Comparison of ENCODE assay signal across 9 mouse cellular contexts in the genomic region with DNA sequence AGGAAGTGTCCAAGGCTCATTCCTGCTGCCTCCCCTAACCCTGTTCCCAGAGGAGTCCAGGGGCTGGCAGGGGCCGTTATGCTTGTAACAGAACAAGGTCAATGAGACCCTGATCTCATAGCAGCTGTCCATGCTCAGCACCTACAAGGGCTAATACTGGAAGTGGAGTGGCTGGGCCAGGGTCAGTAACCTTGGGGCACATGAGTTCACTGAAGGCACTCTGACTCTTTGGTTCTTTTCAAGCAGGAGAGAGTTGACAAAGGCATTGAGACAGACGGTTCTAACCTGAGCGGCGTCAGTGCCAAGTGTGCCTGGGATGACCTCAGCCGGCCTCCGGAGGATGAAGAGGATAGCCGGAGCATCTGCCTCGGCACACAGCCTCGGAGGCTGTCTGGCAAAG. TPM values are rescaled to one million over a fixed set of nuclear protein-coding genes. Genes with fewer than 3 reads are reported as not detected.
DNase-seq lines count a peak whose midpoint lies in the region; ATAC-seq and TF ChIP-seq lines count a peak whose summit lies in the region.
"Had no signal": no experiment of that assay in that cellular context is flagged by ENCODE, and none has a peak within 500 bp of the region (broad histone marks: within the 10 kb centered on the region; RNA-seq: fewer than 3 reads in every experiment).

No protein-coding gene starts in this region.

- no peak for TF ChIP-seq CTCF in forebrain, postnatal 0 days (IDR thresholded peaks at IDR 0.05; ENCODE audit: low read depth)

- DNase-seq in forebrain, postnatal 0 days, result no peak
- DNase-seq in kidney, adult 11 months, result no peak
- no peak for DNase-seq in midbrain, embryonic 10.5 days (ENCODE audit: low spot score)
- DNase-seq in frontal cortex, adult 2 months (ENCODE audit: extremely low spot score in 1 of 2, low spot score in 1 of 2), result no peak
- DNase-seq: gastrocnemius, postnatal 25 days had no signal

- 0 out of 2 replicates have a peak, but pooled peaks have one; percentile 19 for ATAC-seq in forebrain, embryonic 13.5 days
- no peak for ATAC-seq in forebrain, postnatal 0 days
- ATAC-seq in kidney, embryonic 14.5 days (ENCODE audit: low FRiP score, low TSS enrichment), result no peak
- no peak for ATAC-seq in midbrain, embryonic 16.5 days
- ATAC-seq in neural tube, embryonic 15.5 days (ENCODE audit: low FRiP score), result no peak

- H3K27ac ChIP-seq in forebrain, embryonic 13.5 days, result no peak overlapping the region
- H3K27ac ChIP-seq in forebrain, postnatal 0 days (ENCODE audit: low read depth, low read length), result no peak overlapping the region
- H3K27ac ChIP-seq in kidney, embryonic 14.5 days (ENCODE audit: low read depth, low read length), result peak overlapping the region; percentile 96
- H3K27ac ChIP-seq in midbrain, embryonic 10.5 days (replicated peaks), result peak overlapping the region; percentile 65
- no peak overlapping the region for H3K27ac ChIP-seq in midbrain, embryonic 16.5 days (ENCODE audit: low read length)
- H3K27ac ChIP-seq in neural tube, embryonic 15.5 days (replicated peaks), result peak overlapping the region; percentile 19; the same call in 1 of the 2 replicates

- no peaks in the 10 kb centered on the region for H3K27me3 ChIP-seq in forebrain, embryonic 13.5 days
- no peaks in the 10 kb centered on the region for H3K27me3 ChIP-seq in forebrain, postnatal 0 days (ENCODE audit: insufficient read depth, low read length)
- no peaks in the 10 kb centered on the region for H3K27me3 ChIP-seq in kidney, embryonic 14.5 days (ENCODE audit: control insufficient read depth, insufficient read depth, low read length)
- no peaks in the 10 kb centered on the region for H3K27me3 ChIP-seq in midbrain, embryonic 10.5 days (ENCODE audit: low read depth, poor library complexity, severe bottlenecking)
- H3K27me3 ChIP-seq in midbrain, embryonic 16.5 days (ENCODE audit: control insufficient read depth, insufficient read depth, low read depth, low read length), result no peaks in the 10 kb centered on the region
- no peaks in the 10 kb centered on the region for H3K27me3 ChIP-seq in neural tube, embryonic 15.5 days (replicated peaks)

- no peak overlapping the region for H3K4me3 ChIP-seq in forebrain, embryonic 13.5 days
- H3K4me3 ChIP-seq in forebrain, postnatal 0 days (ENCODE audit: low read depth, low read length), result no peak overlapping the region
- H3K4me3 ChIP-seq in kidney, embryonic 14.5 days (ENCODE audit: low read length), result no peak overlapping the region
- H3K4me3 ChIP-seq in midbrain, embryonic 10.5 days, result no peak overlapping the region
- H3K4me3 ChIP-seq in midbrain, embryonic 16.5 days (ENCODE audit: low read depth, low read length), result no peak overlapping the region
- H3K4me3 ChIP-seq in neural tube, embryonic 15.5 days (replicated peaks), result no peak overlapping the region

- H3K9me3 ChIP-seq in forebrain, embryonic 13.5 days (replicated peaks), result no peaks in the 10 kb centered on the region
- no peaks in the 10 kb centered on the region for H3K9me3 ChIP-seq in forebrain, postnatal 0 days (ENCODE audit: low read length)
- H3K9me3 ChIP-seq in kidney, embryonic 14.5 days (ENCODE audit: control insufficient read depth, low read length), result no peaks in the 10 kb centered on the region
- H3K9me3 ChIP-seq in midbrain, embryonic 10.5 days (replicated peaks), result no peaks in the 10 kb centered on the region
- H3K9me3 ChIP-seq in midbrain, embryonic 16.5 days (replicated peaks; ENCODE audit: control insufficient read depth, low read length, poor library complexity, severe bottlenecking), result no peaks in the 10 kb centered on the region
- H3K9me3 ChIP-seq in neural tube, embryonic 15.5 days (replicated peaks), result no peaks in the 10 kb centered on the region

- H3K36me3 ChIP-seq in forebrain, embryonic 13.5 days (ENCODE audit: poor library complexity, severe bottlenecking), result peaks cover 49% of the 10 kb centered on the region
- peaks cover 18% of the 10 kb centered on the region for H3K36me3 ChIP-seq in forebrain, postnatal 0 days (ENCODE audit: insufficient read depth)
- peaks cover 9% of the 10 kb centered on the region; the same call in 1 of the 2 replicates for H3K36me3 ChIP-seq in kidney, embryonic 14.5 days (ENCODE audit: control insufficient read depth, insufficient read depth, low read length)
- H3K36me3 ChIP-seq in midbrain, embryonic 10.5 days, result peaks cover 69% of the 10 kb centered on the region
- H3K36me3 ChIP-seq in midbrain, embryonic 16.5 days (ENCODE audit: control insufficient read depth, insufficient read depth, low read length), result no peaks in the 10 kb centered on the region
- peaks cover 21% of the 10 kb centered on the region; the same call in 1 of the 2 replicates for H3K36me3 ChIP-seq in neural tube, embryonic 15.5 days

- WGBS in forebrain, embryonic 13.5 days, result 91% methylated on average over 9 of the region's 9 CpGs
- 91% methylated on average over 9 of the region's 9 CpGs for WGBS in forebrain, postnatal 0 days
- 75% methylated on average over 9 of the region's 9 CpGs for WGBS in kidney, embryonic 14.5 days
- WGBS in midbrain, embryonic 10.5 days, result 90% methylated on average over 9 of the region's 9 CpGs
- WGBS in midbrain, embryonic 16.5 days, result 84% methylated on average over 9 of the region's 9 CpGs
- 86% methylated on average over 9 of the region's 9 CpGs for WGBS in neural tube, embryonic 15.5 days

- peaks cover 14% of the 10 kb centered on the region for H3K4me1 ChIP-seq in forebrain, embryonic 13.5 days
- H3K4me1 ChIP-seq in forebrain, postnatal 0 days (ENCODE audit: insufficient read depth), result no peaks in the 10 kb centered on the region
- peaks cover 60% of the 10 kb centered on the region for H3K4me1 ChIP-seq in kidney, embryonic 14.5 days (ENCODE audit: control insufficient read depth, insufficient read depth, low read length)
- H3K4me1 ChIP-seq in midbrain, embryonic 10.5 days, result peaks cover 52% of the 10 kb centered on the region
- peaks cover 5% of the 10 kb centered on the region for H3K4me1 ChIP-seq in midbrain, embryonic 16.5 days (ENCODE audit: control insufficient read depth, insufficient read depth, low read length)
- peaks cover 46% of the 10 kb centered on the region for H3K4me1 ChIP-seq in neural tube, embryonic 15.5 days

- no peak overlapping the region for H3K4me2 ChIP-seq in forebrain, embryonic 13.5 days
- H3K4me2 ChIP-seq in forebrain, postnatal 0 days (ENCODE audit: low read depth), result no peak overlapping the region
- H3K4me2 ChIP-seq in kidney, embryonic 14.5 days (replicated peaks; ENCODE audit: low read depth, low read length), result no peak overlapping the region
- H3K4me2 ChIP-seq in midbrain, embryonic 16.5 days (ENCODE audit: low read length), result no peak overlapping the region
- no peak overlapping the region for H3K4me2 ChIP-seq in neural tube, embryonic 15.5 days

- H3K9ac ChIP-seq in forebrain, embryonic 13.5 days, result no peak overlapping the region
- H3K9ac ChIP-seq in forebrain, postnatal 0 days, result no peak overlapping the region
- no peak overlapping the region for H3K9ac ChIP-seq in kidney, embryonic 14.5 days (ENCODE audit: low read depth, low read length)
- no peak overlapping the region for H3K9ac ChIP-seq in midbrain, embryonic 16.5 days (ENCODE audit: low read depth, low read length)
- no peak overlapping the region for H3K9ac ChIP-seq in neural tube, embryonic 15.5 days (replicated peaks)

RNA-seq across cellular contexts. Expression of a gene that starts 48.6 kb away (rescaled TPM):
- 22.5 and 22.6 TPM in 2 replicates for polyA plus RNA-seq in forebrain, embryonic 13.5 days (2015; fragmentation: Nextera tagmentation; extraction: Ambion mirVana)
- total RNA-seq in forebrain, postnatal 0 days (2014; rRNA removed), result 68.6 and 76.5 TPM in 2 replicates
- polyA plus RNA-seq in forebrain, postnatal 0 days (2015; fragmentation: Nextera tagmentation; extraction: Ambion mirVana), result 25.9 and 28.2 TPM in 2 replicates
- polyA plus RNA-seq in kidney, embryonic 14.5 days (2014; fragmentation: Nextera tagmentation; extraction: Ambion mirVana), result 28.3 and 35.6 TPM in 2 replicates
- 24.6 and 27.8 TPM in 2 replicates for polyA plus RNA-seq in midbrain, embryonic 10.5 days (2016; fragmentation: Nextera tagmentation; extraction: Ambion mirVana)
- 25.9 and 26.8 TPM in 2 replicates for polyA plus RNA-seq in midbrain, embryonic 16.5 days (2015; fragmentation: Nextera tagmentation; extraction: Ambion mirVana)
- 23.5 and 25.5 TPM in 2 replicates for polyA plus RNA-seq in neural tube, embryonic 15.5 days (2015; fragmentation: Nextera tagmentation; extraction: Ambion mirVana)
- 58.6 and 60.6 TPM in 2 replicates for polyA plus RNA-seq in frontal cortex, adult 2 months (2012; rRNA removed)

RNA-seq across cellular contexts. Expression of a gene that starts 56.2 kb away (rescaled TPM):
- polyA plus RNA-seq in forebrain, embryonic 13.5 days (2015; fragmentation: Nextera tagmentation; extraction: Ambion mirVana), result 28.0 and 30.3 TPM in 2 replicates
- 9.4 and 13.1 TPM in 2 replicates for total RNA-seq in forebrain, postnatal 0 days (2014; rRNA removed)
- polyA plus RNA-seq in forebrain, postnatal 0 days (2015; fragmentation: Nextera tagmentation; extraction: Ambion mirVana), result 12.7 and 17.7 TPM in 2 replicates
- polyA plus RNA-seq in kidney, embryonic 14.5 days (2014; fragmentation: Nextera tagmentation; extraction: Ambion mirVana), result 28.1 and 48.8 TPM in 2 replicates
- 50.2 and 53.6 TPM in 2 replicates for polyA plus RNA-seq in midbrain, embryonic 10.5 days (2016; fragmentation: Nextera tagmentation; extraction: Ambion mirVana)
- polyA plus RNA-seq in midbrain, embryonic 16.5 days (2015; fragmentation: Nextera tagmentation; extraction: Ambion mirVana), result 19.0 and 22.5 TPM in 2 replicates
- 18.3 and 21.4 TPM in 2 replicates for polyA plus RNA-seq in neural tube, embryonic 15.5 days (2015; fragmentation: Nextera tagmentation; extraction: Ambion mirVana)
- 10.5 and 12.4 TPM in 2 replicates for polyA plus RNA-seq in frontal cortex, adult 2 months (2012; rRNA removed)

RNA-seq across cellular contexts. Expression of a gene that starts 57.4 kb away (rescaled TPM):
- 285 and 307 TPM in 2 replicates for polyA plus RNA-seq in forebrain, embryonic 13.5 days (2015; fragmentation: Nextera tagmentation; extraction: Ambion mirVana)
- 356 and 372 TPM in 2 replicates for total RNA-seq in forebrain, postnatal 0 days (2014; rRNA removed)
- 360 and 367 TPM in 2 replicates for polyA plus RNA-seq in forebrain, postnatal 0 days (2015; fragmentation: Nextera tagmentation; extraction: Ambion mirVana)
- polyA plus RNA-seq in kidney, embryonic 14.5 days (2014; fragmentation: Nextera tagmentation; extraction: Ambion mirVana), result 78.5 and 134 TPM in 2 replicates
- polyA plus RNA-seq in midbrain, embryonic 10.5 days (2016; fragmentation: Nextera tagmentation; extraction: Ambion mirVana), result 188 and 224 TPM in 2 replicates
- polyA plus RNA-seq in midbrain, embryonic 16.5 days (2015; fragmentation: Nextera tagmentation; extraction: Ambion mirVana), result 378 and 383 TPM in 2 replicates
- polyA plus RNA-seq in neural tube, embryonic 15.5 days (2015; fragmentation: Nextera tagmentation; extraction: Ambion mirVana), result 281 and 314 TPM in 2 replicates
- 173 and 175 TPM in 2 replicates for polyA plus RNA-seq in frontal cortex, adult 2 months (2012; rRNA removed)

Comparison
In these comparisons a context has a peak if more than half of its experiments do, and no peak if none do; other contexts are left out.
1. H3K27ac ChIP-seq: peak in kidney, embryonic 14.5 days (single experiment), midbrain, embryonic 10.5 days (single experiment) and neural tube, embryonic 15.5 days (single experiment); none in forebrain, embryonic 13.5 days (single experiment), forebrain, postnatal 0 days (single experiment) and midbrain, embryonic 16.5 days (single experiment).